Mouse (Mus musculus) gastrocnemius, adult 2 months (tissue): ENCODE results near the gene Stat5a. TPM values are rescaled to one million over a fixed set of nuclear protein-coding genes. Genes with fewer than 3 reads are reported as not detected.

Experiments used
- DNase-seq: peaks from one replicate; pipeline ENCODE4 v3.0.0; 2022
- H3K27ac ChIP-seq: fragments of 200-600 bp; 2 replicates; pipeline ENCODE4 v1.8.1; 2022; ENCODE audit warnings: mild to moderate bottlenecking
- H3K4me3 ChIP-seq: fragments of 200-600 bp; 2 replicates; pipeline ENCODE4 v1.8.1; 2022; ENCODE audit warnings: mild to moderate bottlenecking, moderate library complexity
- CTCF ChIP-seq: fragments of 200-600 bp; IDR thresholded peaks from 2 replicates; pipeline ENCODE4 v1.8.1; 2022; ENCODE audit warnings: antibody characterized with exemption, mild to moderate bottlenecking, moderate library complexity
- intact Hi-C: fragments of 180-260 bp; cut with DNase I; formaldehyde crosslinking; loops from one replicate; pipeline ENCODE4 v1.15.1; 2025
- total RNA-seq, 2 experiments: library from RNA; stranded (reverse); gene quantifications; 2 replicates each; pipeline ENCODE4 v1.2.3; 2021

Stat5a gene
- total RNA-seq, 2 experiments from 2014 or later, result 11.7 to 15.8 TPM

GRCm38 (mm10) chr11:100853018-100853417 is 6.1 kb upstream of the Stat5a start:
- no peak overlapping the region for H3K4me3 ChIP-seq
- TF ChIP-seq CTCF, result no peak
- intact Hi-C loops, result loop anchor here (10.0 kb wide), 1 partner anchor 138 kb away; the partner anchor contains the start of genes Hspb9 and Kat2a
- no peak for DNase-seq
- no peak overlapping the region for H3K27ac ChIP-seq

- no peak overlapping the region for H3K4me3 ChIP-seq
- intact Hi-C loops, result loop anchor here (10.0 kb wide), 1 partner anchor 139 kb away; the partner anchor contains the start of genes Hspb9 and Kat2a
- no peak for TF ChIP-seq CTCF
- no peak overlapping the region for H3K27ac ChIP-seq
- no peak for DNase-seq
These were observed 4.9 kb upstream of the Stat5a start for GRCm38 (mm10) chr11:100854268-100854667.

GRCm38 (mm10) chr11:100855178-100855577 is 4.0 kb upstream of the Stat5a start:
- intact Hi-C loops, result loop anchor here (10.0 kb wide), 1 partner anchor 140 kb away; the partner anchor contains the start of genes Hspb9 and Kat2a
- no peak for DNase-seq

GRCm38 (mm10) chr11:100857960-100858359 is 1.2 kb upstream of the Stat5a start:
- TF ChIP-seq CTCF, result no peak
- intact Hi-C loops, result loop anchor here (10.0 kb wide), 1 partner anchor 143 kb away; the partner anchor contains the start of genes Hspb9 and Kat2a
- no peak overlapping the region for H3K27ac ChIP-seq
- H3K4me3 ChIP-seq, result no peak overlapping the region
- DNase-seq, result no peak

More at GRCm38 (mm10) chr11:100855178-100855577, 4.0 kb upstream of the Stat5a start:
- H3K27ac ChIP-seq, result no peak overlapping the region
- TF ChIP-seq CTCF, result no peak
- H3K4me3 ChIP-seq, result no peak overlapping the region

- peak overlapping the region; percentile 87 for H3K27ac ChIP-seq
- no peak for DNase-seq
- no peak for TF ChIP-seq CTCF
- H3K4me3 ChIP-seq, result peak overlapping the region; percentile 85
- intact Hi-C loops, result loop anchor here (10.0 kb wide), 1 partner anchor 145 kb away; the partner anchor contains the start of genes Hspb9 and Kat2a
These were observed 476 bp downstream of the Stat5a start for GRCm38 (mm10) chr11:100859579-100860075.

- peak overlapping the region; percentile 87 for H3K27ac ChIP-seq
- peak; percentile 93 for DNase-seq
- intact Hi-C loops, result no loop called here
- TF ChIP-seq CTCF, result peak; percentile 22
- peak overlapping the region; percentile 85 for H3K4me3 ChIP-seq
These were observed 1.3 kb downstream of the Stat5a start for GRCm38 (mm10) chr11:100860198-100861048.

- DNase-seq, result no peak
- intact Hi-C loops, result no loop called here
- peak overlapping the region; percentile 85 for H3K4me3 ChIP-seq
- TF ChIP-seq CTCF, result no peak
- H3K27ac ChIP-seq, result peak overlapping the region; percentile 87; the same call in 1 of the 2 replicates
These were observed 2.2 kb downstream of the Stat5a start for GRCm38 (mm10) chr11:100861335-100861734.

- DNase-seq, result no peak
- TF ChIP-seq CTCF, result no peak
- intact Hi-C loops, result no loop called here
- H3K27ac ChIP-seq, result no peak overlapping the region
- H3K4me3 ChIP-seq, result no peak overlapping the region
These were observed 2.7 kb downstream of the Stat5a start for GRCm38 (mm10) chr11:100861836-100862235.

- DNase-seq, result no peak
- TF ChIP-seq CTCF, result no peak
- Histone ChIP-seq H3K4me3 (no peak overlapping the region), H3K27ac (no peak overlapping the region)
- intact Hi-C loops, result no loop called here
These were observed 4.0 kb downstream of the Stat5a start for GRCm38 (mm10) chr11:100863141-100863540.

GRCm38 (mm10) chr11:100865618-100866017 is 6.5 kb downstream of the Stat5a start:
- DNase-seq, result peak; percentile 2
- Histone ChIP-seq H3K27ac (no peak overlapping the region), H3K4me3 (no peak overlapping the region)
- intact Hi-C loops, result no loop called here
- TF ChIP-seq CTCF, result no peak

GRCm38 (mm10) chr11:100870256-100870967 is 11.3 kb downstream of the Stat5a start:
- Histone ChIP-seq H3K4me3 (no peak overlapping the region), H3K27ac (0 out of 2 replicates have a peak overlapping the region, but pooled peaks have one; percentile 16)
- no peak for DNase-seq
- no peak for TF ChIP-seq CTCF
- intact Hi-C loops, result no loop called here

GRCm38 (mm10) chr11:100870968-100871350 is 11.8 kb downstream of the Stat5a start:
- no peak for TF ChIP-seq CTCF
- Histone ChIP-seq H3K4me3 (no peak overlapping the region), H3K27ac (no peak overlapping the region)
- intact Hi-C loops, result no loop called here
- no peak for DNase-seq
